Mouse (Mus musculus) embryonic facial prominence, embryonic 10.5 days (tissue): ENCODE results near the gene Scp2. TPM values are rescaled to one million over a fixed set of nuclear protein-coding genes. Genes with fewer than 3 reads are reported as not detected.

Experiments used
- DNase-seq: peaks from one replicate; pipeline ENCODE4 v3.0.0-alpha.2; 2017; ENCODE audit warnings: low spot score
- H3K27ac ChIP-seq: fragments of 300-500 bp; sonication (generic); replicated peaks from 2 replicates; pipeline ENCODE4 v1.5.1; 2016; ENCODE audit warnings: mild to moderate bottlenecking
- H3K27me3 ChIP-seq: fragments of 300-500 bp; sonication (generic); replicated peaks from 2 replicates; pipeline ENCODE4 v1.6.1; 2016; ENCODE audit warnings: low read depth, mild to moderate bottlenecking; ENCODE audit not compliant: poor library complexity, severe bottlenecking
- H3K36me3 ChIP-seq: fragments of 300-500 bp; sonication (generic); replicated peaks from 2 replicates; pipeline ENCODE4 v1.6.1; 2016; ENCODE audit warnings: mild to moderate bottlenecking, moderate library complexity
- H3K4me1 ChIP-seq: fragments of 300-500 bp; sonication (generic); 2 replicates; pipeline ENCODE4 v1.6.1; 2016
- H3K4me3 ChIP-seq: fragments of 300-500 bp; sonication (generic); 2 replicates; pipeline ENCODE4 v1.5.1; 2016; ENCODE audit warnings: mild to moderate bottlenecking, moderate library complexity
- H3K9me3 ChIP-seq: fragments of 300-500 bp; sonication (generic); 2 replicates; pipeline ENCODE4 v1.6.1; 2016; ENCODE audit warnings: mild to moderate bottlenecking
- WGBS: fragments of 180-500 bp; shearing (Covaris S2); methylation state at CpG from one replicate; pipeline ENCODE4 v1.1.7; 2016; 5-methylcytosine and 5-hydroxymethylcytosine counted together
- microRNA-seq: library from miRNA; unstranded; fragments of <30 nt; microRNA quantifications from one replicate; pipeline ENCODE4, GENCODE M21; 2017
- polyA plus RNA-seq: library from polyadenylated mRNA; unstranded; fragments of >200 nt; fragmentation: Nextera tagmentation; extraction: Ambion mirVana; gene quantifications from 2 replicates; pipeline ENCODE4 v1.2.1, GENCODE M21; 2016

Scp2 gene
- polyA plus RNA-seq, 1 experiment from 2014 or later = 163 TPM

- Histone ChIP-seq H3K27ac (no peak overlapping the region), H3K9me3 (no peaks in the 10 kb centered on the region), H3K4me3 (no peak overlapping the region), H3K27me3 (no peaks in the 10 kb centered on the region), H3K4me1 (peaks cover 7% of the 10 kb centered on the region), H3K36me3 (no peaks in the 10 kb centered on the region)
- 78% methylated on average over 1 of the region's 1 CpGs for WGBS
- no peak for DNase-seq
Observed at GRCm38 (mm10) chr4:107999380-107999779, 145.4 kb downstream of the Scp2 start.

DNA sequence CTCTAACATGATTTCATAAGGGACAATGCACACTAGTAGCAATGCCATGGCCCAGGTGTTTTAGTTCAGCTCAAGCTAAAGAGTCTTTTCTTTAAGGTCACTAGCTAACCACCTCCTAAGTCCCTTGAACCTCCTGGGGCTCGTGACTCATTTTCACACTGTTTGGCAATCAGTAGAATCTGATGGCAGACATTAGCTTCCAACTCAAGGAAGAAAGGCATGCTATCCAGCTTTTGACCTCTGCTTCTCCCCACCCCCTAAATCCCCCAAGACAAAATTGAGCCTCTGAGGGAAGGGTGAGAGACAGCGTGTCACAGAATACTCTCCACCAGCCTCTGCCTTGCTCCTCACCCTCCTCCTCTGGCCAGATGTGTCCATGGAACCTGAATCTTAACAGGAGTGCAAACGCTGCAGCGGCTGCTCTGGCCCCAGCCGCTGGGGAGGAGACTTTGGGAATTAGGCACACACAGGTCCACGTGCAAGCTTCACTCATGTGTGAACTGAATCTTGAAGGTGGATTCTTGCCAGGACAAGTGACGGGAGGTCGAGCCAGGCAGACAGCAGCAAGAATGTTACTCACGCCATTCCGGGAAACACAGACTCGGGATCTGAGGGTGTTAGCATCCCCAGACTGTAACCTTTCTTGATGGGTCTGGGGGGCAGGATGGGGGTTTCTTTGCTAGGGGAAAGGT is 146.0 kb downstream of the Scp2 start:
- WGBS = 47% methylated on average over 11 of the region's 11 CpGs
- Histone ChIP-seq H3K27me3 (0 out of 2 replicates have a peak, but pooled peaks cover 3% of the 10 kb centered on the region), H3K36me3 (no peaks in the 10 kb centered on the region), H3K4me3 (no peak overlapping the region), H3K27ac (no peak overlapping the region; the same call in 1 of the 2 replicates), H3K9me3 (no peaks in the 10 kb centered on the region), H3K4me1 (peaks cover 7% of the 10 kb centered on the region)
- no peak for DNase-seq

DNA sequence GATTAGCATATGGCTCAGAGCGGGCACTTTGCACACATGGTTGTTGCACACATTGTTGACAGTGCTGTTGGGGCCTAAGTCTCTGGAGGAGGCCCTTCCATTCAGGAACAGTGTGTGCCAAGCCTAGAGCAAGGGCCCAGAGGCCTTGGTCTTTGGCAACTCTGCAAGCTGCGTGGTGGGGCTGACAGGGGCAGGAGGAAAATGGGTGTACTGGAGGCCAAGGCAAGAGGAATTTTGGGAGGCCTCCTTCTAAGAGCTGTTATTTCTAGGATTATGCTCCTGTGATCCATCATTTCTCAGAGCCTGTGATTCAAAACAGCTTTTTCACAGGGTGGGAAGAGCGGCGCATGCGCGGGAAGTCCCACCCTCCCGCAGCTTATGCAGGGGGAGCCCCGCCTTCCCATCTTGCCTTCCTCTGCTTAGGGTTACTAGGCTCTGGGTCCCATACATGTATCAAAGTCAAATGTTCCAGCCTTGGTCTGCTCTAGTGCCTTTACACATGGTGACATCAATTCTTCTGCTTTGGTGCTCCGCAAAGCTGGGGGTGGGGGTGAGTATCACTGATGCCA is 148.3 kb downstream of the Scp2 start:
- 91% methylated on average over 9 of the region's 9 CpGs for WGBS
- Histone ChIP-seq H3K36me3 (no peaks in the 10 kb centered on the region), H3K27ac (no peak overlapping the region), H3K4me1 (peaks cover 16% of the 10 kb centered on the region), H3K27me3 (0 out of 2 replicates have a peak, but pooled peaks cover 15% of the 10 kb centered on the region), H3K9me3 (no peaks in the 10 kb centered on the region), H3K4me3 (no peak overlapping the region)
- DNase-seq = no peak

DNA sequence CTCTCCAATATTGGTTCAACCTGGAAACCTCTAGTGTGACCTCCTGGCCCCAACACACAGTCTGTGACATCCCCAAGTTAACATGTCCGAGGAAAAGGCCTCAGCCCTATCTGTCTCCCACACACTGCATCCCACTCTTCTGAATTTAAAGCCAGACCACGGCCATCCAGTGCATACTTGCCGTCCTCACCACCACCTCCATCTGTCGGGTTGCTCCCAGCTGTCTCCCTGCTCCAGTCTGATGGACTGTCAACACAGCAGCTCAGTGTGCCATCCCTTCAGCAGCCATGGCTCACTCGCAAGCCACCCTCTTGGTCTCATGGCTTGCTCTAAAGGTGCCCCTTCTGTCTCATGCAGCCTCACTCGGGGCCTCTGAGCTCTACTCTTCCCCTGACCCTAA is 149.1 kb downstream of the Scp2 start:
- peaks cover 18% of the 10 kb centered on the region for H3K27me3 ChIP-seq
- WGBS = 84% methylated on average over 6 of the region's 6 CpGs
- H3K27ac ChIP-seq = no peak overlapping the region
- no peaks in the 10 kb centered on the region for H3K9me3 ChIP-seq
- H3K36me3 ChIP-seq = no peaks in the 10 kb centered on the region
- no peak for DNase-seq
- no peak overlapping the region for H3K4me3 ChIP-seq
- H3K4me1 ChIP-seq = peaks cover 16% of the 10 kb centered on the region

DNA sequence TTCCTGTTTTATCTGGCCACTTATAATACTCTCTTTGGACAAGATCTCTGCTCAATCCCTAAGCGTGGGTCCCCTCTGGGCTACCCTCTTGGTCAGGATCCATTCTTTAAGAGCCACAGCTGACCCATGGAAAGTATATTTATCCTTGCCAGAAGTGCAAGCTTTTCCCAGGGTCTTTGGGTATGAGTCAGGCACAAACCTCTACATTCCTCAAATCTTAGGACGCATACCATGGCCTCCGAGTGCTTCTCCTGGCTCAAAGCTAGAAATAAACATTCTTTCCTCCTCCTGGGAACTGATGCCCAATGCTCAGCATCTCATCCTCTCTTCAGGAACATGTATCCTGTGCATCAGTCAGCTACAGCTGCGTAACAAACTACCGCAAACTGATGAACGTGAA is 149.8 kb downstream of the Scp2 start:
- Histone ChIP-seq H3K4me3 (no peak overlapping the region), H3K4me1 (peaks cover 16% of the 10 kb centered on the region), H3K27ac (no peak overlapping the region), H3K27me3 (peaks cover 24% of the 10 kb centered on the region), H3K36me3 (no peaks in the 10 kb centered on the region), H3K9me3 (no peaks in the 10 kb centered on the region)
- no peak for DNase-seq
- WGBS = 94% methylated on average over 6 of the region's 6 CpGs

Small RNA genes within 50 kb of the gene (microRNA-seq; reads per million reads assigned to microRNA genes)
- not detected for gene Mir6397

Other genes with a start within 250 kb of the Scp2 start
- gene Cpt2, start 221.4 kb downstream of the Scp2 start, polyA plus RNA-seq = 35.7 and 38.4 TPM in 2 replicates
- gene Slc1a7, start 176.7 kb downstream of the Scp2 start, polyA plus RNA-seq = not detected in 2 replicates
- gene Podn, start 48.6 kb downstream of the Scp2 start, polyA plus RNA-seq = 0.05 and 0.38 TPM in 2 replicates
- gene Echdc2, start 20.4 kb upstream of the Scp2 start, polyA plus RNA-seq = 27.2 and 27.6 TPM in 2 replicates
- gene Zyg11a, start 73.0 kb upstream of the Scp2 start, polyA plus RNA-seq = not detected in 2 replicates
- 14.7 and 15.4 TPM in 2 replicates for gene Zyg11b, start 156.1 kb upstream of the Scp2 start, polyA plus RNA-seq
- 70.4 and 78.9 TPM in 2 replicates for gene Coa7, start 183.1 kb upstream of the Scp2 start, polyA plus RNA-seq
- gene Shisal2a, start 238.4 kb upstream of the Scp2 start, polyA plus RNA-seq = 4.0 and 5.6 TPM in 2 replicates